Mouse (Mus musculus): ENCODE data around the gene Vmn1r172. TPM values are rescaled to one million over a fixed set of nuclear protein-coding genes. Genes with fewer than 3 reads are reported as not detected.
"Not testable (repeated sequence)": the region's sequence is repeated elsewhere in the genome, so short reads cannot be mapped to it uniquely, and the experiment has no call there.

Gene Vmn1r172
- not detected for total RNA-seq (2021)

DNA sequence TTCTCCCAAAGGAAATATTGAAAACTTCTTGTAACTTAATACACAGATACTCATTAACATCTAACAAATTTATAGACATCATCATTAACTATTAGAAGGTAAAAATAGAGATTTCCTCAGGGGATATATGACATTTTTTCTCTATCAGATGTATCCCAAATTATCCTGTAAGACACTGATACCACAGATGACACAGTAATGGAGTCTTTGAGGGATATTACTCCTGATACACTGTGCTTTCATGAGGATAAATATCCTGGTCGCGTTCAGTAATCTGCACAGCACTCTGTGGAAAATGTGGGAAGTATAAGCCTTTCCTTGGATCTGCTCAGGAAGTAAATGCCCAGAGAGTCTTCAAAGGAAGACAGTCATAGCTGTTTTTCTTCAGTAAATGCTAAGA lies at the start of gene Vmn1r172:
Gene Vmn1r172, plus strand, starts transcription at position 301 of the 400 bp plus-strand sequence.
- no peak for DNase-seq (ENCODE audit: low spot score in 2 of 2)
- intact Hi-C loops (cut with DNase I), result no loop called here

DNA sequence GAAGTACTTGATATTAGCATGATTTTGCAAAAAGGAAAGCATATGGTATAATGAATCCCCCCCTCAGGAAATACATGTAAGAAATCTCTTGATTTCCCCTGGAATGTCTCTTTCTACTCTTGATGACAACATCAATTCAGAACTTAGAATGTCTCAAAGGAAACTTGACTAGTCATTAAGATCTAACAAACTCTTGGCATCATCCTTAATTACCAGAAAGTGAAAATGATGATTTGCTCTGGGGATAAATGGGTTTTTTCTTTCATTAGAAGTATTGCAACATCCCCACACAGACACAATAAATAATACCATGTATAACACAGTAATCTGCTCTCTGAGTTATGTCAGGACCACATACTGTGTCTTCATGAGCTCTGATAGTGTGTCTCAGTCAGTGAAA lies 27.7 kb upstream of the Vmn1r172 start, which contains the start of gene Vmn1r171:
Gene Vmn1r171, plus strand, starts transcription at position 301 of the 400 bp plus-strand sequence.
- no peak for DNase-seq (ENCODE audit: low spot score in 2 of 2)
- intact Hi-C loops (cut with DNase I), result no loop called here

DNA sequence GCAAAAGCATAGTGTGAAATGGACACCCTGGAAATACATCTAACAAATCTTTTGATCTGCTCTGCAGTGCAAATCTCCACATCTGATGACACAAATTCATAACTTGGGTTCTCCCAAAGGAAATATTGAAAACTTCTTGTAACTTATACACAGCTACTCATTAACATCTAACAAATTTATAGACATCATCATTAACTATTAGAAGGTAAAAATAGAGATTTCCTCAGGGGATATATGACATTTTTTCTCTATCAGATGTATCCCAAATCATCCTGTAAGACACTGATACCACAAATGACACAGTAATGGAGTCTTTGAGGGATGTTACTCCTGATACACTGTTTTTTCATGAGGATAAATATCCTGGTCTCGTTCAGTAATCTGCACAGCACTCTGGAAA lies 42.3 kb downstream of the Vmn1r172 start, which contains the start of gene Vmn1r173:
Gene Vmn1r173, plus strand, starts transcription at position 301 of the 400 bp plus-strand sequence.
- intact Hi-C loops (cut with DNase I), result not testable (repeated sequence)

More for the DNA sequence above, 42.3 kb downstream of the Vmn1r172 start, which contains the start of gene Vmn1r173:
- DNase-seq (ENCODE audit: low spot score in 2 of 2), result not testable (repeated sequence)

Other genes with a start within 250 kb of the Vmn1r172 start
- not detected for gene Vmn1r167, start 151.1 kb upstream of the Vmn1r172 start, total RNA-seq (2021)
- gene Vmn1r168, start 118.6 kb upstream of the Vmn1r172 start, total RNA-seq (2021), result not detected
- gene Vmn1r169, start 82.8 kb upstream of the Vmn1r172 start, total RNA-seq (2021), result not detected
- gene Vmn1r170, start 52.1 kb upstream of the Vmn1r172 start, total RNA-seq (2021), result not detected
- gene Vmn1r171, start 27.6 kb upstream of the Vmn1r172 start, total RNA-seq (2021), result not detected
- not detected for gene Vmn1r173, start 42.4 kb downstream of the Vmn1r172 start, total RNA-seq (2021)
- not detected for gene Vmn1r174, start 94.0 kb downstream of the Vmn1r172 start, total RNA-seq (2021)
- gene Vmn1r175, start 152.3 kb downstream of the Vmn1r172 start, total RNA-seq (2021), result not detected
- gene Vmn1r176, start 179.1 kb downstream of the Vmn1r172 start, total RNA-seq (2021), result not detected
- gene Vmn1r177, start 208.1 kb downstream of the Vmn1r172 start, total RNA-seq (2021), result not detected
- not detected for gene Vmn1r178, start 233.7 kb downstream of the Vmn1r172 start, total RNA-seq (2021)